Mouse (Mus musculus) C3H10T1/2 (cell line): ENCODE measurements around the gene Vmn2r50. TPM values are rescaled to one million over a fixed set of nuclear protein-coding genes. Genes with fewer than 3 reads are reported as not detected.

ENCODE experiments used
- polyA plus RNA-seq, 2 experiments: library from polyadenylated mRNA; unstranded; fragments of >200 nt; fragmentation: generic; extraction: Trizol; gene quantifications; one replicate each; pipeline ENCODE4 v1.2.1; 2012; ENCODE audit warnings: missing spikeins in 2 of 2

Gene Vmn2r50
- not detected for polyA plus RNA-seq

GRCm38 (mm10) chr7:10053196-10053595 lies at the start of gene Vmn2r50:
Gene Vmn2r50 (minus strand): TSS chr7:10053296.

GRCm38 (mm10) chr7:9992157-9992556 lies 60.9 kb downstream of the Vmn2r50 start, which contains the start of gene Vmn2r49:
Gene Vmn2r49 (minus strand): TSS chr7:9992257.

Other genes starting within 250 kb of the Vmn2r50 start
- not detected for gene Vmn2r47, start 212.0 kb downstream of the Vmn2r50 start, polyA plus RNA-seq
- gene Vmn2r48, start 99.7 kb downstream of the Vmn2r50 start, polyA plus RNA-seq, result not detected
- gene Vmn2r49, start 61.0 kb downstream of the Vmn2r50 start, polyA plus RNA-seq, result not detected
- gene Vmn2r51, start 52.4 kb upstream of the Vmn2r50 start, polyA plus RNA-seq, result not detected
- not detected for gene Vmn2r52, start 123.3 kb upstream of the Vmn2r50 start, polyA plus RNA-seq
- gene Vmn1r66, start 224.7 kb upstream of the Vmn2r50 start, polyA plus RNA-seq, result not detected